Mouse (Mus musculus) liver, embryonic 11.5 days (tissue): ENCODE measurements around the gene Opa3. TPM values are rescaled to one million over a fixed set of nuclear protein-coding genes. Genes with fewer than 3 reads are reported as not detected.

ENCODE experiments used
- ATAC-seq: fragments of 200-750 bp; cut with Nextera tagmentation; replicated peaks from 2 replicates; pipeline ENCODE4 v1.8.0; 2017; ENCODE audit warnings: moderate number of reproducible peaks, mild to moderate bottlenecking, moderate TSS enrichment, moderate library complexity; ENCODE audit not compliant: low FRiP score
- DNase-seq: peaks from one replicate; pipeline ENCODE4 v3.0.0-alpha.2; 2017; ENCODE audit warnings: low spot score
- H3K27ac ChIP-seq: fragments of 300-500 bp; sonication (generic); 2 replicates; pipeline ENCODE4 v1.5.1; 2014; ENCODE audit warnings: mild to moderate bottlenecking, low read depth, low read length, control low read depth
- H3K27me3 ChIP-seq: fragments of 300-500 bp; sonication (generic); replicated peaks from 2 replicates; pipeline ENCODE4 v1.6.1; 2014; ENCODE audit warnings: low read length, mixed read lengths; ENCODE audit not compliant: control insufficient read depth, insufficient read depth
- H3K36me3 ChIP-seq: fragments of 300-500 bp; sonication (generic); 2 replicates; pipeline ENCODE4 v1.6.1; 2014; ENCODE audit warnings: mild to moderate bottlenecking, low read length, moderate library complexity, mixed read lengths; ENCODE audit not compliant: control insufficient read depth, insufficient read depth
- H3K4me1 ChIP-seq: fragments of 300-500 bp; sonication (generic); replicated peaks from 2 replicates; pipeline ENCODE4 v1.6.1; 2014; ENCODE audit warnings: low read length, mixed read lengths; ENCODE audit not compliant: control insufficient read depth, insufficient read depth
- H3K4me2 ChIP-seq: fragments of 300-500 bp; sonication (generic); 2 replicates; pipeline ENCODE4 v1.6.1; 2014; ENCODE audit warnings: mild to moderate bottlenecking, control low read depth, moderate library complexity
- H3K4me3 ChIP-seq: fragments of 300-500 bp; sonication (generic); 2 replicates; pipeline ENCODE4 v1.5.1; 2014; ENCODE audit warnings: low read depth, low read length, control low read depth
- H3K9ac ChIP-seq: fragments of 300-500 bp; sonication (generic); 2 replicates; pipeline ENCODE4 v1.6.1; 2014; ENCODE audit warnings: low read depth, low read length, control low read depth
- H3K9me3 ChIP-seq: fragments of 300-500 bp; sonication (generic); 2 replicates; pipeline ENCODE4 v1.6.1; 2016; ENCODE audit warnings: low read length, inconsistent platforms, mixed read lengths; ENCODE audit not compliant: control insufficient read depth
- WGBS: fragments of 180-500 bp; shearing (Covaris S2); extraction: QIAGEN DNeasy Blood & Tissue Kit; methylation state at CpG from one replicate; pipeline ENCODE4 v1.1.7; 2014; 5-methylcytosine and 5-hydroxymethylcytosine counted together
- polyA plus RNA-seq: library from polyadenylated mRNA; unstranded; fragments of >200 nt; fragmentation: Nextera tagmentation; extraction: Ambion mirVana; gene quantifications from 2 replicates; pipeline ENCODE4 v1.2.1, GENCODE M21; 2014

Gene Opa3
- polyA plus RNA-seq, 1 experiment from 2014 or later, result 33.9 TPM

- no peak overlapping the region for H3K9ac ChIP-seq
- ATAC-seq (no peak), DNase-seq (no peak)
- H3K36me3 ChIP-seq, result no peaks in the 10 kb centered on the region
- H3K4me2 ChIP-seq, result no peak overlapping the region
- no peaks in the 10 kb centered on the region for H3K27me3 ChIP-seq
- H3K4me3 ChIP-seq, result no peak overlapping the region
- no peaks in the 10 kb centered on the region for H3K9me3 ChIP-seq
- H3K4me1 ChIP-seq, result peaks cover 22% of the 10 kb centered on the region
- WGBS, result 90% methylated on average over 16 of the region's 16 CpGs
- H3K27ac ChIP-seq, result no peak overlapping the region
Observed at GRCm38 (mm10) chr7:19222189-19222588, 5.9 kb upstream of the Opa3 start.

- H3K4me3 ChIP-seq, result no peak overlapping the region
- no peak overlapping the region for H3K27ac ChIP-seq
- no peaks in the 10 kb centered on the region for H3K27me3 ChIP-seq
- H3K9ac ChIP-seq, result no peak overlapping the region
- H3K4me2 ChIP-seq, result no peak overlapping the region
- 86% methylated on average over 14 of the region's 14 CpGs for WGBS
- ATAC-seq (no peak), DNase-seq (no peak)
- H3K36me3 ChIP-seq, result no peaks in the 10 kb centered on the region
- peaks cover 22% of the 10 kb centered on the region for H3K4me1 ChIP-seq
- H3K9me3 ChIP-seq, result no peaks in the 10 kb centered on the region
Observed at GRCm38 (mm10) chr7:19222875-19223274, 5.3 kb upstream of the Opa3 start.

GRCm38 (mm10) chr7:19224933-19225332 is 3.2 kb upstream of the Opa3 start:
- no peak overlapping the region for H3K4me3 ChIP-seq
- H3K4me2 ChIP-seq, result peak overlapping the region; percentile 48
- 38% methylated on average over 4 of the region's 4 CpGs for WGBS
- no peaks in the 10 kb centered on the region for H3K9me3 ChIP-seq
- H3K27me3 ChIP-seq, result no peaks in the 10 kb centered on the region
- H3K9ac ChIP-seq, result no peak overlapping the region
- peaks cover 28% of the 10 kb centered on the region for H3K4me1 ChIP-seq
- peak overlapping the region; percentile 70 for H3K27ac ChIP-seq
- H3K36me3 ChIP-seq, result no peaks in the 10 kb centered on the region
- ATAC-seq (peak; percentile 40; the same call in 1 of the 2 replicates), DNase-seq (no peak)

- peak overlapping the region; percentile 98 for H3K27ac ChIP-seq
- no peaks in the 10 kb centered on the region for H3K27me3 ChIP-seq
- peak overlapping the region; percentile 83 for H3K9ac ChIP-seq
- no peaks in the 10 kb centered on the region for H3K9me3 ChIP-seq
- DNase-seq (peak; percentile 68), ATAC-seq (peak; percentile 18)
- 0 out of 2 replicates have a peak, but pooled peaks cover 3% of the 10 kb centered on the region for H3K36me3 ChIP-seq
- H3K4me3 ChIP-seq, result peak overlapping the region; percentile 72
- peak overlapping the region; percentile 82 for H3K4me2 ChIP-seq
- 13% methylated on average over 20 of the region's 20 CpGs for WGBS
- peaks cover 28% of the 10 kb centered on the region for H3K4me1 ChIP-seq
Observed at GRCm38 (mm10) chr7:19226817-19227797, 1.0 kb upstream of the Opa3 start.

GRCm38 (mm10) chr7:19228793-19229148 is 637 bp downstream of the Opa3 start:
- Histone ChIP-seq H3K4me3 (peak overlapping the region; percentile 72), H3K27ac (peak overlapping the region; percentile 63), H3K36me3 (peaks cover 3% of the 10 kb centered on the region; the same call in 1 of the 2 replicates), H3K27me3 (no peaks in the 10 kb centered on the region), H3K4me1 (peaks cover 27% of the 10 kb centered on the region), H3K9me3 (no peaks in the 10 kb centered on the region), H3K4me2 (peak overlapping the region; percentile 87), H3K9ac (peak overlapping the region; percentile 71)
- no peak for ATAC-seq
- under 1% methylated on average over 14 of the region's 14 CpGs for WGBS
- no peak for DNase-seq

- Histone ChIP-seq H3K4me2 (peak overlapping the region; percentile 87), H3K9ac (peak overlapping the region; percentile 71), H3K4me1 (peaks cover 23% of the 10 kb centered on the region), H3K36me3 (peaks cover 3% of the 10 kb centered on the region), H3K9me3 (no peaks in the 10 kb centered on the region), H3K27ac (peak overlapping the region; percentile 63), H3K27me3 (no peaks in the 10 kb centered on the region), H3K4me3 (peak overlapping the region; percentile 72)
- WGBS, result 43% methylated on average over 5 of the region's 5 CpGs
- DNase-seq (no peak), ATAC-seq (no peak)
Observed at GRCm38 (mm10) chr7:19229404-19229803, 1.3 kb downstream of the Opa3 start.

GRCm38 (mm10) chr7:19230041-19230580 is 2.0 kb downstream of the Opa3 start:
- 87% methylated on average over 2 of the region's 2 CpGs for WGBS
- H3K27ac ChIP-seq, result no peak overlapping the region
- peak overlapping the region; percentile 72 for H3K4me3 ChIP-seq

GRCm38 (mm10) chr7:19230899-19231298 is 2.8 kb downstream of the Opa3 start:
- peaks cover 3% of the 10 kb centered on the region for H3K36me3 ChIP-seq
- H3K9ac ChIP-seq, result no peak overlapping the region
- no peak for ATAC-seq
- H3K4me1 ChIP-seq, result peaks cover 25% of the 10 kb centered on the region
- H3K9me3 ChIP-seq, result no peaks in the 10 kb centered on the region
- DNase-seq, result no peak
- WGBS, result 94% methylated on average over 5 of the region's 5 CpGs
- H3K27me3 ChIP-seq, result no peaks in the 10 kb centered on the region
- no peak overlapping the region for H3K27ac ChIP-seq
- no peak overlapping the region for H3K4me2 ChIP-seq
- H3K4me3 ChIP-seq, result no peak overlapping the region

More at GRCm38 (mm10) chr7:19230041-19230580, 2.0 kb downstream of the Opa3 start:
- H3K4me1 ChIP-seq, result peaks cover 25% of the 10 kb centered on the region
- DNase-seq, result no peak
- H3K36me3 ChIP-seq, result peaks cover 3% of the 10 kb centered on the region
- H3K4me2 ChIP-seq, result peak overlapping the region; percentile 87
- H3K9me3 ChIP-seq, result no peaks in the 10 kb centered on the region
- H3K27me3 ChIP-seq, result no peaks in the 10 kb centered on the region
- H3K9ac ChIP-seq, result no peak overlapping the region; the same call in 1 of the 2 replicates
- no peak for ATAC-seq
